Mouse (Mus musculus): ENCODE results near the gene Slc43a2.

GRCm38 (mm10) chr11:75531469-75532242 is at the start of gene Slc43a2:
- TF ChIP-seq POLR2A (IDR thresholded peaks at IDR 0.05; ENCODE audit: borderline replicate concordance, low read depth, low read length) = peak; percentile 91
- TF ChIP-seq CTCF (IDR thresholded peaks at IDR 0.05; ENCODE audit: low read depth, low read length) = no peak

Data from bone marrow macrophage, adult 2 months (primary cell).